Mouse (Mus musculus): ENCODE results near the gene Fstl3.

GRCm38 (mm10) chr10:79793738-79794490 is 16.8 kb downstream of the Fstl3 start:
- TF ChIP-seq CTCF (conservative IDR thresholded peaks at IDR 0.05; ENCODE audit: low read length) (no peak), NANOG (IDR thresholded peaks at IDR 0.05; ENCODE audit: borderline replicate concordance, low read length) (no peak)
